Mouse (Mus musculus) olfactory bulb, adult 2 months (tissue): ENCODE results near the gene Dspp. TPM values are rescaled to one million over a fixed set of nuclear protein-coding genes. Genes with fewer than 3 reads are reported as not detected.

Source experiments
- H3K27ac ChIP-seq: fragments of 200-500 bp; 2 replicates; pipeline ENCODE4 v1.5.1; 2012; ENCODE audit warnings: low read depth, low read length; ENCODE audit not compliant: insufficient read depth
- H3K4me1 ChIP-seq: fragments of 200-500 bp; 2 replicates; pipeline ENCODE4 v1.6.1; 2012; ENCODE audit warnings: low read length; ENCODE audit not compliant: control insufficient read depth, insufficient read depth
- H3K4me3 ChIP-seq: fragments of 200-500 bp; 2 replicates; pipeline ENCODE4 v1.5.1; 2012; ENCODE audit warnings: mild to moderate bottlenecking, low read depth, low read length, moderate library complexity; ENCODE audit not compliant: insufficient read depth
- CTCF ChIP-seq: fragments of 200-500 bp; IDR thresholded peaks from 2 replicates; pipeline ENCODE4 v1.5.1; 2012; ENCODE audit warnings: low read depth, mild to moderate bottlenecking, low read length, moderate library complexity; ENCODE audit not compliant: insufficient read depth
- POLR2A ChIP-seq: fragments of 200-500 bp; IDR thresholded peaks from 2 replicates; pipeline ENCODE4 v1.6.1; 2012; ENCODE audit warnings: mild to moderate bottlenecking, low read depth, low read length, moderate library complexity; ENCODE audit not compliant: insufficient read depth
- WGBS: fragments of 180-500 bp; shearing (Covaris S2); methylation state at CpG from one replicate; pipeline ENCODE4 v1.1.7; 2018; 5-methylcytosine and 5-hydroxymethylcytosine counted together
- polyA plus RNA-seq: library from polyadenylated mRNA; stranded (reverse); fragments of >200 nt; gene quantifications from 2 replicates; pipeline ENCODE4 v1.2.4, GENCODE M21; 2012; ENCODE audit warnings: low replicate concordance; ENCODE audit not compliant: missing spikeins, insufficient read depth, insufficient read length

The Dspp gene
- polyA plus RNA-seq = not detected in 2 replicates

GRCm38 (mm10) chr5:104170412-104170811, at the start of gene Dspp:
TSS of gene Dspp (plus strand) at chr5:104170712.
- no peak within 1 kb of the TSS for H3K4me3 ChIP-seq
- H3K27ac ChIP-seq = no peak within 1 kb of the TSS
- WGBS = 73% methylated on average over 7 of the region's 7 CpGs
- H3K4me1 ChIP-seq = peaks cover 3% of the 10 kb centered on the region; the same call in 1 of the 2 replicates
- no peak for TF ChIP-seq CTCF
- TF ChIP-seq POLR2A = no peak

GRCm38 (mm10) chr5:104124016-104124658, 46.4 kb upstream of the Dspp start:
- Histone ChIP-seq H3K27ac (no peak overlapping the region), H3K4me1 (no peaks in the 10 kb centered on the region), H3K4me3 (no peak overlapping the region)
- 86% methylated on average over 6 of the region's 6 CpGs for WGBS
- TF ChIP-seq POLR2A (no peak), CTCF (no peak)

DNA sequence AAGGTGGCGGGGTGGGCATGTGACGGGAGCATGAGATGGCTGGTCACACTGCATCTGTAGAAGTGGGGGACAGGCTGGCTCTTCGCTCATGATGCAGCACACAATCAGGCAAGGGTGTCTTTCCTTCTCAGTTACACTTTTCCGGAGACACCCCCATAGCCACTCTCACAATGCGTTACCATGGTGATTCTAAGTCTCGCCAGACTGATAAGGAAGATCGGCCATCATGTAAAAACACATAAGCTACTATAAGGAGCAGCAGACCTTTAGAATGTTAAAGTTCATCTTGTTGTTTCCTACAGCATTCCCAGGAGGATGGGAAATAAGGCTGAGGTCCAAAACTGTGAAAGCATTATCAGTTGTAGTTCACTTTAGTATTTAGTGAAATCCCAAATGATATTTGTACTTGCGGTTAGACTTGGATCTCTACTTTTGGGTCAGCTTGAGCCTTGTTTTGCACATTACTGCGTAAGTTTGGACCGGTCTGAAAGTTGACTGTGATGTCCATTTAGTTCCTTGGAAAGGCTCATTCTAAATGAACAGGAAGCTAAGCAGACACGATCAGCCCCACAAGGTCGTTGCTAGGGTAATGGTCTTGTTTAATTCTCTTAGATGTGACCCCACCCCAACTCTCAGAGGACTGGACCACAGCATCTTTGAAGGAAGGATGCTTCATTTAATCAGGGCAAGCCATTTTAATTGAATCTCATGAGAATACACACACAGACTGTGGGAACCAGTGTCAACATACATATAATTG, 43.8 kb upstream of the Dspp start:
- no peaks in the 10 kb centered on the region for H3K4me1 ChIP-seq
- no peak overlapping the region for H3K4me3 ChIP-seq
- TF ChIP-seq CTCF (no peak), POLR2A (no peak)
- no peak overlapping the region for H3K27ac ChIP-seq
- WGBS = 88% methylated on average over 12 of the region's 12 CpGs

- TF ChIP-seq CTCF (no peak), POLR2A (no peak)
- Histone ChIP-seq H3K27ac (no peak overlapping the region), H3K4me3 (no peak overlapping the region), H3K4me1 (no peaks in the 10 kb centered on the region)
- WGBS = 83% methylated on average over 1 of the region's 1 CpGs
Measured at GRCm38 (mm10) chr5:104127351-104127750, 43.2 kb upstream of the Dspp start.

DNA sequence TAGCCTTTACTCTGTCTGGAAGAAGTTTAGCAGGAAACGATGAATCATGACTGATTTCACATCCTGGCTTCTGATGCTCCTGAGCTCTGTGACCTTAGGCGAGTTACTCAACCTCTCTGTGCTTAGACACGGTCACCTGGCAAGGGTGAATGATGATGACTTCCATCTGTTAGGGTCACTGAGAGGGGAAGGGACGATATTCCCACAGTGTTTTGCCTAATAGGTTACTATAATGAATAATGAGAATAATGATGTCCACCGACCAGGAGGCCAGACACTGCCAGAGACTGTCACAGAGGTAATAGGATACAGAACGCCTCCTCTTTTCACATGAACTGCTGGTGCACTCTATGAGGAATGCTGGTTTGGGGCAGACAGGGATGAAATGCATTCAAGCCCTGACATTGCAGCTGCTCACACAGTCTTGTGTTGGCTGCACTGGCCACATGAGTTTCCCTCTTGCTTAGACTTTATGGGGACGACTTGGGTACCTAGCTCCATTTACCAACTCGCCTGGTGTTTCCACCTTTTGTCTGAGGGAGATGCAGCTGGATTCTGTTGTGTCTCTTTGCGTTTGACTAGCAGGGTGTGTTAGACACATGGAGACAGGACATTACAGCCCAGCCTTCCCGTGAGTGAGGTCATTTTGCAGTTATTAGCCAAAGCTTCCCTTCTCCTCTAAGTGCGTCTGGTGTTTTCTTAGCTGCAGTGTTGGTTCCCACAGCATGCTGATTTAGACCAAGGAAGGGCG, 42.1 kb upstream of the Dspp start:
- Histone ChIP-seq H3K4me1 (no peaks in the 10 kb centered on the region), H3K27ac (no peak overlapping the region), H3K4me3 (no peak overlapping the region)
- TF ChIP-seq CTCF = no peak
- no peak for TF ChIP-seq POLR2A
- 63% methylated on average over 12 of the region's 12 CpGs for WGBS

DNA sequence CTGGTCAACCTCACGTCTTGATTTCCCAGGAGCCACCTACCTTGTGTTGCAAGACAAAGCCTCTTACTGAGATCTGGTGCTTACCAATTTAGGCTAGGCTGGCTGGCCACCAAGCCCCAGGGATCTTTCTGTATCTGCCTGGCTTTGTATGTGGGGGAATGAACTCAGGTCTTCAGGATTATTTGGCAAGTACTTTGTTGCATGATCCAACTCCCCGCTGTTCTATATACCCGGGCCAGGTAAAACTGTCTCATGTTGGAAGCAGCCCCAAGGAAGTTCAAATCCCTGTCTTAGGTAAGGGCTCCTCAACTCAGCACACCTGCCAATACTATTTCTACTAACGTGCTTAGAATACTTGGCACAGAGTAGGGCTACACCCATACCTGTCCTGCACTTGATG, 39.6 kb upstream of the Dspp start:
- H3K27ac ChIP-seq = no peak overlapping the region
- WGBS = 90% methylated on average over 4 of the region's 4 CpGs
- H3K4me3 ChIP-seq = no peak overlapping the region
- TF ChIP-seq POLR2A (no peak), CTCF (no peak)
- no peaks in the 10 kb centered on the region for H3K4me1 ChIP-seq

GRCm38 (mm10) chr5:104131544-104131943, 39.0 kb upstream of the Dspp start:
- TF ChIP-seq POLR2A (no peak), CTCF (no peak)
- 54% methylated on average over 4 of the region's 4 CpGs for WGBS
- H3K27ac ChIP-seq = no peak overlapping the region
- no peaks in the 10 kb centered on the region for H3K4me1 ChIP-seq
- H3K4me3 ChIP-seq = no peak overlapping the region

DNA sequence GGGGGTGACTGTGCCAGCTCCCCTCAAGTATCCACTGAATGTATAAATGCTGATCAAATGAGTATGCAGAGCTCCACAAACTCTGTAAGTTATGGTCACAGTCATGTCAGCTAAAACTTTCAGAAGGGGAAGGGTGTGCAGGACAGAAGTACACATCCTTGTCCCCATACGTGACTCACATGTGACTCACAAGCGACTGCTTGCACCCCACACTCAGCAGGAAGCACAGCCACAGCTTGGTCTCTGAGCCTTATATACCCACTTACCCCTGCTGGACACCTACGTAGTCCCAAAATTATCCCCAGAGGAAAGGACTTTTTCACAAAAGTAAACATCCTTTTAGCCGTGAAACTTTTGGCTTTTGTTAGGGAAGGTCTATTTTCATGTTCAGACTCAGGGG, 36.8 kb upstream of the Dspp start:
- WGBS = 48% methylated on average over 4 of the region's 4 CpGs
- no peak for TF ChIP-seq POLR2A
- no peak for TF ChIP-seq CTCF
- H3K4me3 ChIP-seq = no peak overlapping the region
- no peaks in the 10 kb centered on the region for H3K4me1 ChIP-seq
- no peak overlapping the region for H3K27ac ChIP-seq
